9 mouse cellular contexts compared by ENCODE assay signal in the genomic region with DNA sequence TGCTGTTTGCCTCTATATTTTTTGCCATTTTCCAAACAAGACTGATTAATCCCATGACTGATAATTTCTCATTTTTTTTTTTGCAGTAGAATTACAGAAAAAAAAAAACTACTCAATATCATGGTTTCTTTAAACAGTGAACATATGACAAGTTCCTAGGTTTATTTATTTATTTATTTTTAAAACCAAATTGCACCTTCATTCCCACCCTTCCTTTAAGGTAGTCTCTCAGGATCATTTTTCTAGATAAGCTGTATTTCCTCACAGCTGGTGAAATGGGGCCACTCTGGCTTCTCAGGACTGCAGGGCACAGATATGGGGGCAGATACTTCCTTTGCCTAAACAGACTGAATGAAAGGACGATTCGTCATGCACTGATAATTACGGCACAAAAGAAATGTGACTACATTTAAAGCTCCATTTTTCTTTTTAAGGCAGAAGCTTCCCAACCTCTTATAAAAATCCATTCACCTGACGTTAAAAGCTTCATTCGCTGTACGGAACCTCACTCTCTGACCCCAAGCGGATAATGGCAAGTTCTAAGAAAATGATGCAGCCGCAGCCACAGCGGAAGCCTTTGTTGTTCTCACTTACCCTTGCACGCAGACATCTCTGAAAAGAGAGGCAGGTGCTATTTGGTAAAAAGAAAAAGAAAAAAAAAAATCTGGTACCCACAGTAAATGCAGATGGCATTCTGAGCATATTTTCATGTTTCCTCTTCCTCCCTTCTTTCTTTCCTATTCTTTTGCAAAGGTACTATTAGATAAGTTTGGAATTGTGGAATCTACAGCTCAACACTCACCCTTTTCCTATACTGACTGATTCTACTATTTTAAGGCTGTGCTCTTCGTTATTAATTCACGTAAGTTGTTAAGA.
DNase-seq lines count a peak whose midpoint lies in the region; ATAC-seq and TF ChIP-seq lines count a peak whose summit lies in the region.
"Had no signal": no experiment of that assay in that cellular context is flagged by ENCODE, and none has a peak within 500 bp of the region (broad histone marks: within the 10 kb centered on the region; RNA-seq: fewer than 3 reads in every experiment).

No protein-coding gene starts in this region.

- H3K4me1 ChIP-seq in intestine, embryonic 14.5 days (replicated peaks; ENCODE audit: control insufficient read depth, insufficient read depth, low read length), result peaks cover 3% of the 10 kb centered on the region; the same call in 1 of the 2 replicates
- H3K4me1 ChIP-seq in intestine, postnatal 0 days (replicated peaks; ENCODE audit: control insufficient read depth, insufficient read depth, low read length), result no peaks in the 10 kb centered on the region
- H3K4me1 ChIP-seq in liver, embryonic 12.5 days, result peaks cover 13% of the 10 kb centered on the region
- H3K4me1 ChIP-seq: embryonic facial prominence, embryonic 15.5 days had no signal

- WGBS in intestine, embryonic 14.5 days, result 47% methylated on average over 12 of the region's 12 CpGs
- 58% methylated on average over 12 of the region's 12 CpGs for WGBS in intestine, postnatal 0 days
- 43% methylated on average over 12 of the region's 12 CpGs for WGBS in liver, embryonic 12.5 days (ENCODE audit: insufficient replicate concordance)

- H3K27me3 ChIP-seq in intestine, embryonic 14.5 days (replicated peaks; ENCODE audit: control insufficient read depth, insufficient read depth, low read length), result no peaks in the 10 kb centered on the region
- no peaks in the 10 kb centered on the region for H3K27me3 ChIP-seq in intestine, postnatal 0 days (replicated peaks; ENCODE audit: control insufficient read depth, insufficient read depth, low read length)
- no peaks in the 10 kb centered on the region for H3K27me3 ChIP-seq in liver, embryonic 12.5 days (replicated peaks)
- H3K27me3 ChIP-seq: embryonic facial prominence, embryonic 15.5 days had no signal

- DNase-seq in intestine, embryonic 14.5 days (ENCODE audit: low spot score), result no peak
- peak; percentile 24 for DNase-seq in embryo, embryonic 11 days
- peak; percentile 47 for DNase-seq in retina, embryonic 14.5 days (ENCODE audit: low spot score)
- no peak for DNase-seq in urinary bladder, adult 18-20 months (ENCODE audit: low spot score in 2 of 2)
- DNase-seq in right cerebral cortex, postnatal 4 days, result no peak
- DNase-seq in spleen, postnatal 4 days (ENCODE audit: low spot score in 2 of 2), result no peak

- H3K9me3 ChIP-seq in intestine, embryonic 14.5 days (ENCODE audit: control insufficient read depth, low read length), result no peaks in the 10 kb centered on the region
- H3K9me3 ChIP-seq in intestine, postnatal 0 days (ENCODE audit: control insufficient read depth), result no peaks in the 10 kb centered on the region
- no peaks in the 10 kb centered on the region for H3K9me3 ChIP-seq in liver, embryonic 12.5 days (replicated peaks)
- H3K9me3 ChIP-seq: embryonic facial prominence, embryonic 15.5 days had no signal

- ATAC-seq in intestine, embryonic 14.5 days (replicated peaks; ENCODE audit: low FRiP score, low TSS enrichment, low read depth), result no peak
- ATAC-seq in intestine, postnatal 0 days, result no peak
- ATAC-seq in liver, embryonic 12.5 days, result peak; percentile 80

- no peak for TF ChIP-seq CTCF in intestine, postnatal 0 days (IDR thresholded peaks at IDR 0.05; ENCODE audit: low read depth)

- H3K27ac ChIP-seq in intestine, embryonic 14.5 days (ENCODE audit: low read depth), result no peak overlapping the region
- no peak overlapping the region for H3K27ac ChIP-seq in intestine, postnatal 0 days (ENCODE audit: low read depth, low read length)
- no peak overlapping the region for H3K27ac ChIP-seq in liver, embryonic 12.5 days
- H3K27ac ChIP-seq: embryonic facial prominence, embryonic 15.5 days had no signal

- H3K4me2 ChIP-seq in intestine, embryonic 14.5 days (ENCODE audit: low read length), result peak overlapping the region; percentile 31; the same call in 1 of the 2 replicates
- H3K4me2 ChIP-seq in intestine, postnatal 0 days (replicated peaks; ENCODE audit: low read depth), result no peak overlapping the region
- H3K4me2 ChIP-seq in liver, embryonic 12.5 days, result peak overlapping the region; percentile 51
- H3K4me2 ChIP-seq: embryonic facial prominence, embryonic 15.5 days had no signal

- no peaks in the 10 kb centered on the region for H3K36me3 ChIP-seq in intestine, embryonic 14.5 days (ENCODE audit: control insufficient read depth, insufficient read depth, low read length)
- H3K36me3 ChIP-seq in intestine, postnatal 0 days (ENCODE audit: control insufficient read depth, insufficient read depth), result no peaks in the 10 kb centered on the region
- no peaks in the 10 kb centered on the region for H3K36me3 ChIP-seq in liver, embryonic 12.5 days
- H3K36me3 ChIP-seq: embryonic facial prominence, embryonic 15.5 days had no signal

- no peak overlapping the region for H3K9ac ChIP-seq in intestine, embryonic 14.5 days (ENCODE audit: low read length)
- H3K9ac ChIP-seq in intestine, postnatal 0 days (ENCODE audit: low read depth, low read length), result no peak overlapping the region
- no peak overlapping the region for H3K9ac ChIP-seq in liver, embryonic 12.5 days
- H3K9ac ChIP-seq: embryonic facial prominence, embryonic 15.5 days had no signal

- no peak overlapping the region for H3K4me3 ChIP-seq in intestine, embryonic 14.5 days (ENCODE audit: low read depth, low read length)
- H3K4me3 ChIP-seq in intestine, postnatal 0 days (ENCODE audit: low read depth, low read length), result no peak overlapping the region
- no peak overlapping the region for H3K4me3 ChIP-seq in liver, embryonic 12.5 days
- H3K4me3 ChIP-seq: embryonic facial prominence, embryonic 15.5 days had no signal

Comparison
In these comparisons a context has a peak if more than half of its experiments do, and no peak if none do; other contexts are left out.
1. DNase-seq: peak in embryo, embryonic 11 days (single experiment) and retina, embryonic 14.5 days (single experiment); none in intestine, embryonic 14.5 days (single experiment), urinary bladder, adult 18-20 months (0 of 2), right cerebral cortex, postnatal 4 days (single experiment) and spleen, postnatal 4 days (0 of 2).